Mouse (Mus musculus) spleen, adult 2 months (tissue): ENCODE data around the gene Arhgap40. TPM values are rescaled to one million over a fixed set of nuclear protein-coding genes. Genes with fewer than 3 reads are reported as not detected.

ENCODE experiments used
- DNase-seq, 2 experiments: peaks; one replicate each; pipeline versions ENCODE4 v3.0.0 to v3.0.0-alpha.2; 2012 to 2021; ENCODE audit warnings: low spot score in 2 of 2, low read depth in 1 of 2
- H3K27ac ChIP-seq: fragments of 200-500 bp; 2 replicates; pipeline ENCODE4 v1.5.1; 2012; ENCODE audit warnings: low read length, inconsistent platforms; ENCODE audit not compliant: insufficient read depth
- H3K27me3 ChIP-seq: fragments of 200-500 bp; 2 replicates; pipeline ENCODE4 v1.6.1; 2012; ENCODE audit warnings: mild to moderate bottlenecking, moderate library complexity, low read length, inconsistent platforms; ENCODE audit not compliant: control insufficient read depth, insufficient read depth
- H3K36me3 ChIP-seq: fragments of 200-500 bp; 2 replicates; pipeline ENCODE4 v1.6.1; 2012; ENCODE audit warnings: mild to moderate bottlenecking, low read length, inconsistent platforms; ENCODE audit not compliant: control insufficient read depth, insufficient read depth
- H3K4me1 ChIP-seq: fragments of 200-500 bp; 2 replicates; pipeline ENCODE4 v1.6.1; 2011; ENCODE audit warnings: inconsistent platforms; ENCODE audit not compliant: control insufficient read depth, insufficient read depth, insufficient read length
- H3K4me3 ChIP-seq: fragments of 200-500 bp; 2 replicates; pipeline ENCODE4 v1.5.1; 2011; ENCODE audit warnings: mild to moderate bottlenecking, inconsistent platforms; ENCODE audit not compliant: insufficient read depth, insufficient read length; ENCODE audit errors: extremely low read depth
- CTCF ChIP-seq: fragments of 200-500 bp; IDR thresholded peaks from 2 replicates; pipeline ENCODE4 v1.5.1; 2011; ENCODE audit warnings: mild to moderate bottlenecking, inconsistent platforms; ENCODE audit not compliant: insufficient read depth, insufficient read length, insufficient replicate concordance; ENCODE audit errors: extremely low read depth
- POLR2A ChIP-seq: fragments of 200-500 bp; IDR thresholded peaks from 2 replicates; pipeline ENCODE4 v1.6.1; 2011; ENCODE audit warnings: low read depth, low read length, inconsistent platforms
- WGBS: fragments of 180-500 bp; shearing (Covaris S2); methylation state at CpG from one replicate; pipeline ENCODE4 v1.1.7; 2018; 5-methylcytosine and 5-hydroxymethylcytosine counted together
- polyA plus RNA-seq: library from polyadenylated mRNA; depleted of rRNA; stranded (reverse); fragments of >200 nt; gene quantifications from 2 replicates; pipeline ENCODE4 v1.2.3, GENCODE M21; 2012

Arhgap40 gene
- polyA plus RNA-seq, 1 experiment = not detected

DNA sequence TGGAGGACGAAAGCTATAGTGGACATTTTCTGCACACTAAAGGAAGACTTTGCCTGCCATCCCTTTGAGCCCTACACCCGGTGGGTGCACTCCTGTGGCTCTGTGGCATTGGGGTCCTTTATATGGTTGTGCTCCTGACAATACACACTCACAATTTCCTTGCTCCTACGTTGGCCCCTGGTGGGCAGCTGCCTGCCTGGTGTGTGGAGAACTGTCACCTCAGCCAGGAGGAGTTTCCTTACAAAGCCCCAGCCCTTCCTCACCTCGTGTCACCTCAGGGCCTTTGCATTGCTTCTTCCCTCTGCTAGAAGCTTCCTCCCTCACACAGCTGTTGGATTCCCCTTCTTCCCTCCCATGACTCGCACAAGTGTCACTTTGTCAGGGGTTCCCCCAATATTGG, 6.1 kb upstream of the Arhgap40 start:
- no peak for DNase-seq
- H3K27ac ChIP-seq = no peak overlapping the region
- 71% methylated on average over 5 of the region's 5 CpGs for WGBS

DNA sequence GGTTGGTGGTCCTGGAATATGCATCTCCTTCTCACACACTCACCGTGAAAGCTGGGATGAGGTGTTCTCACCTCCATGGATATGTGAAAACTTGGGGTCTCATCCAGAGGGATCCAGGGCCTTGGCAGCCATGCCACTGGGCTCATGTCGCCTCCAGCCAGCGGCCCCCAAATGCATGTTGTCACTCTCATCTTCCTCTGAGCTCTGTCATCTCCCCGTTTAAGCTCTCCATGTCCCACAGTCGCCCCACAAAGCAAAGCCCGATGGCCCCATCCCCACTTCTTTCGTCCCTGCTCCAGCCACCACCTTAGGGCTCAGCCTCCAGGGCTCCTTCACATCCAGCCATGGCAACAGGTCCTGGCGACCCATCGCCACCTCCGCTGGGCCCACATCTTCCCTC, 5.5 kb upstream of the Arhgap40 start:
- WGBS = 88% methylated on average over 10 of the region's 10 CpGs
- no peak for TF ChIP-seq POLR2A
- TF ChIP-seq CTCF = no peak
- DNase-seq = no peak
- Histone ChIP-seq H3K4me3 (no peak overlapping the region), H3K27me3 (no peaks in the 10 kb centered on the region), H3K4me1 (no peaks in the 10 kb centered on the region), H3K27ac (no peak overlapping the region), H3K36me3 (no peaks in the 10 kb centered on the region)

More for the DNA sequence above, 6.1 kb upstream of the Arhgap40 start:
- no peaks in the 10 kb centered on the region for H3K4me1 ChIP-seq
- no peak for TF ChIP-seq POLR2A
- no peak for TF ChIP-seq CTCF
- H3K4me3 ChIP-seq = no peak overlapping the region
- H3K27me3 ChIP-seq = no peaks in the 10 kb centered on the region
- no peaks in the 10 kb centered on the region for H3K36me3 ChIP-seq

DNA sequence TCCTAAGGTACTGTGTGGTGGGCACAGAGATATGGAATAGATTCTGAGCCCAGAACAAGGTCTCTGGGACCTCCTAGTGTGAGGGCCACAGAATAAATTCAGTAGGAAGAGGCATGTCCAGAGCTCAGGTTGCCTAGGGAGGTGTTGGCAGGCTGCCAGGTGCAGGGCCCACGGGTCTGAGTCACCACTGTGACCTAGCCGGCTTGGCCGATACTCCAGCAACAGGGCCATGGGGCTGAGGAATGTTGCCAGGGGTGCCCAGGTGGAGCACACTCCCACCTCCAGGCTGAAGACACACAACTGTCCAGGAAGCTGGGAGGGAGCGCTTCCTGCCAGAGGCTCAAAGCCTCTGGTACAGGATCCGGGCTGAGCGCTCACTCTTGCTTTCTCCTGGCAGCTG, 1.9 kb upstream of the Arhgap40 start:
- DNase-seq = peak in 1 of 2 experiments; percentile 42
- Histone ChIP-seq H3K27ac (no peak overlapping the region), H3K4me1 (no peaks in the 10 kb centered on the region), H3K27me3 (no peaks in the 10 kb centered on the region), H3K4me3 (no peak overlapping the region), H3K36me3 (no peaks in the 10 kb centered on the region)
- WGBS = 71% methylated on average over 6 of the region's 6 CpGs
- TF ChIP-seq CTCF (no peak), POLR2A (no peak)

DNA sequence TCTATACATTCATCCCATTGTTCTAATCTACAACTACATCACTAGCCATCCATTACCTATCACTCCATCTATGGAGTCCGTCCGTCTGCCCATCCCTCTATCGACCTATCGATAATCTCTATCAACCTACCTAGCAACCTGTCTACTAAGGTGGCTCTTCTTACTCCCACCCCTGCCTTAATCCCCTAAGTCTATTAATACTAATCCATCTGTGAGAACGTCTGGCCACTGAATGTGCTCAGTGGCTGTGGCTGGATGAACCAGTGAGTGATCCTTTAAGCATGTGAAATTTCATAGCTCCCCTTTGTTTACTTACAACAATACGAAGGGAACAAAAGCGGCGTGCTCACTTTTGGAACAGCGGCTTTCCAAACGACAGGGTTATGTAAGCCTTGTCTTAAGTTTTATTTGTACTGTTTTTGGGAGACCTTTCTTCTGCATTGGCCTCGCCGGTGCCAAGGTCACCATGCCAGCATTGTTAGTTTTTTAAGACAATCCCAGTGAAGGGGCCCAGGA, 1.3 kb downstream of the Arhgap40 start:
- no peak overlapping the region for H3K4me3 ChIP-seq
- no peaks in the 10 kb centered on the region for H3K27me3 ChIP-seq
- no peak for DNase-seq
- TF ChIP-seq POLR2A (no peak), CTCF (no peak)
- no peaks in the 10 kb centered on the region for H3K4me1 ChIP-seq
- no peaks in the 10 kb centered on the region for H3K36me3 ChIP-seq
- no peak overlapping the region for H3K27ac ChIP-seq
- 92% methylated on average over 12 of the region's 12 CpGs for WGBS

DNA sequence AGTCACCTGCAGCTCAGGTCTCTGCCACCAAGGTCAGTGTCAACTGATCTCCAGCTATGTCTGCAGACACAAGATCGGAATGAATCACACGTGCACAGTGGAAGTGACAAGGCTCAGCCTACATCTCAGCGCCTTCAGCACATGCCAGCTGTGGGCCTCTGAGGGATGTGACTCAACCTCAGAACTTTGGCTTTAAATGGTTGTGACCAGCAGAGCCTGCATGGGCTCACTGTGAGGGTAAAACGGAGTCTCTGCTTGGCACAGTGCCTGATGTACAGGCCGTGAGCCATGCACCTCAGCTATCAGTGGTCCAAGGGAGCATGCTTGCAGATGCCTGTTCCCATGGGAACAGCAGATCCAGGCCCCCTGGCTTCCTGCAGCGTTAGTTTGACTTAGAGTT, 6.0 kb downstream of the Arhgap40 start:
- Histone ChIP-seq H3K4me3 (no peak overlapping the region), H3K4me1 (no peaks in the 10 kb centered on the region), H3K27me3 (no peaks in the 10 kb centered on the region), H3K36me3 (no peaks in the 10 kb centered on the region), H3K27ac (no peak overlapping the region)
- WGBS = 76% methylated on average over 6 of the region's 6 CpGs
- TF ChIP-seq POLR2A (no peak), CTCF (no peak)
- no peak for DNase-seq

DNA sequence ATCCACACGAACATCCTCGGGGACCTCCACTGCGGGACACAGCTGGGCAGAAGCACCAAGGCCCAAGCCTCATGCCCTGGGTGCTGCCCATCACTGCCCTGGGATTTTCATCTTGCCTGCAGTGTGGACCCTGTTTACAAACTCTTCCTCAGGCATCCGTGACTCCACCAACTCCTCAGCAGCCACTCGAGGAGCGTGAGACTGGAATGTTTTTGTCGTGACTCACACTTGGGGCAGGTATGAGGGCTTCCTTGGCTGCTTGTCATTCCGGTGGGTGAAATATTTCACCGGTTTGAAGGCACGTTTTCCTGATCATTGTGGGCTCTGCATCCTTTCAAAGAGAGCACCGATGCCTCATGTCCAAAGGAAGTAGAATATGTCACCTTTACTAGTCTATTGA, 6.5 kb downstream of the Arhgap40 start:
- no peak overlapping the region for H3K27ac ChIP-seq
- WGBS = 82% methylated on average over 11 of the region's 11 CpGs
- no peaks in the 10 kb centered on the region for H3K4me1 ChIP-seq
- no peak overlapping the region for H3K4me3 ChIP-seq
- no peak for DNase-seq
- no peaks in the 10 kb centered on the region for H3K36me3 ChIP-seq
- H3K27me3 ChIP-seq = no peaks in the 10 kb centered on the region
- TF ChIP-seq POLR2A (no peak), CTCF (no peak)

DNA sequence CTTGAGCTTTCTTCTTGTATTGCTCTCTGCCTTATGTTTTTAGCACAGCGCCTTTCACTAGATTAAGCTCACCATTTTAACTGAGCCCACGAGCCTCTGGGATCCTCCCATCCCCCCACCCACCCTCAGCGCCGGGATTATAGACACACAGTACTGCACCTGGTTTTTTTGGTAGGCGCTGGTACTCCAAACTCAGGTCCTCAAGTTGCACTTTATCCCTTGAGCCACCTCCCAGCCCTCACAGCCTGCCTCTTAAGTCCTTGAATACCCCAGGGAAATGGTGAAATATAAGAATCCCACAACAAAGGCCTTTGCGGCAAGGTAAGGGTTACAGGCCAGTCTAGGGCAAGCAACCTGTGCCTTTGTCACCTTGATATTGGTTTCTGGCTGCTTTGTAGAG, 7.2 kb downstream of the Arhgap40 start:
- Histone ChIP-seq H3K36me3 (no peaks in the 10 kb centered on the region), H3K4me1 (no peaks in the 10 kb centered on the region), H3K4me3 (no peak overlapping the region), H3K27ac (no peak overlapping the region), H3K27me3 (no peaks in the 10 kb centered on the region)
- 86% methylated on average over 6 of the region's 6 CpGs for WGBS
- no peak for DNase-seq
- TF ChIP-seq CTCF (no peak), POLR2A (no peak)
